Mouse (Mus musculus) gastrocnemius, adult 8-10 months (tissue): Measurements from ENCODE around the gene Dlgap1. TPM values are rescaled to one million over a fixed set of nuclear protein-coding genes. Genes with fewer than 3 reads are reported as not detected.

ENCODE experiments used
- DNase-seq, 2 experiments: peaks; one replicate each; pipeline ENCODE4 v3.0.0; 2022; ENCODE audit warnings: low spot score in 2 of 2
- total RNA-seq, 4 experiments: library from RNA; stranded (reverse); gene quantifications; 2 replicates each; pipeline ENCODE4 v1.2.4; 2022

Gene Dlgap1
- total RNA-seq, 4 experiments from 2014 or later, result 0.10 to 0.51 (median 0.30) TPM

DNA sequence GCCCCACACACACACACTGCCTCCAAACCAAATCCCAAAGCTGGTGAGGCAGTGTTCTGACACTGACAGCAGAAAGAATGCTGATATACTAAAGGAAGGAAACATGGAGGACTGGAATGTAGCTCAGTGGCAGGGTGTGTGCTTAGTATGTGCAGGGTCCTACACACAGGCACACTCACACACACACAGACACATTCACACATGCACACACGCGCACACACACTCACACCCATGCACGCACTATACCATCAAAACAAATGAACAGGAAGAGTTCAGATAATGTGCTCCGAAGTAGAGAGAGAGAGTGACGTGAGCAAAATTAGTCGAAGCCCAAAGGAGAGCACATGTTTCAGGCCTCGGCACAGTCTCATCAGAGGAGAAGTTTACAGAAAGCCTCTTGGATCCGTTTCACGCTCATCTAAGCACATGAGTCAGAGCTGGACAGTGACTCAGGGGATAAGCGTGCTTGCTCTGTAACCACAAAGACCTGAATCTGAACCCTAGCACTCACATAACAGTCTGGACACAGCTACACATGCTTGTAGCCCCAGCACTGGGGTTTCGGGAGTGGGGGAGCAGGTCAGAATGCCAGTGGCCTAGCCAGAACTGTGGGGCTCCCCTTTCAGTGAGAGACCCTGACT, 750.9 kb downstream of the Dlgap1 start:
- peak in 1 of 2 experiments; percentile 10 for DNase-seq

GRCm38 (mm10) chr17:70720766-70721165, 751.9 kb downstream of the Dlgap1 start:
- no peak for DNase-seq

DNA sequence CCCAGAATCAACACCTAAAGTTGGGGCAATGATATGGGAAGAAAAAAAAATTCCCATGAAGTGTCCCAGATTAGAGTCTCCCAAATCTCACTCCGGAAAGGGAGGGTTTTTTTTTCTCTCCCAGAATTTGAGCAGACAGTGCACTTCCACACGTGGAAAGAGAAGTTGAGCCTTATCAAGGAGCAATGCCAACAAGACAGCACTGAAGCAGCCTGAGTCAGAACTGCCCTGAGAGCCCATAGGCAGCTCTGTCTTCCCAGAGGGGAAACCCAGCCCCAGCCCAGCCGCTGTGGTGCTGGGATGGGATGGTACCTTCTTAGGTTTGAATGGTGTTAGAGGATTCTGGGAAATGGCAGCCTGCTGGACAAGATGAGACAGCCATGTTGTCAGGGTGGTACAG, 753.3 kb downstream of the Dlgap1 start:
- no peak for DNase-seq

- DNase-seq, result peak; percentile 66 to 76
Observed at GRCm38 (mm10) chr17:70728719-70729281, 759.9 kb downstream of the Dlgap1 start.

DNA sequence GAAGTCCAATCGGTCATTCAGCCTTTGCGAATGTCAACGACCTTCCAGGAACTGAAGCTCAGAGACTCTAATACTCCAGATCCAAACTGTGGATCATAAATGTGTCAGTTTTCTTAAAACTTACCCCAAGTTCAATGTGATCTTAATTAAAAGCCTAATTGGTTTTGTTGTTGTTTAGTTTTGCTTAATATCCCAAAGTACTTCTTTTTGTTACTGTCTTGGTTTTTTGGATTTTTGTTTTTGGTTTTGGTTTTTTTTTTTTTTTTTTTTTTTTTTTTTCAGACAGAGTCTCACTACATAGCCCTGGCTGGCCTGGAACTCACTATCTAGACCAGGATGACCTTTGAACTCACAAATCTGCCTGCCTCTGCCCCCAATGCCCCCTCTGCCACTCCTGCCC, 765.9 kb downstream of the Dlgap1 start:
- DNase-seq, result no peak

DNA sequence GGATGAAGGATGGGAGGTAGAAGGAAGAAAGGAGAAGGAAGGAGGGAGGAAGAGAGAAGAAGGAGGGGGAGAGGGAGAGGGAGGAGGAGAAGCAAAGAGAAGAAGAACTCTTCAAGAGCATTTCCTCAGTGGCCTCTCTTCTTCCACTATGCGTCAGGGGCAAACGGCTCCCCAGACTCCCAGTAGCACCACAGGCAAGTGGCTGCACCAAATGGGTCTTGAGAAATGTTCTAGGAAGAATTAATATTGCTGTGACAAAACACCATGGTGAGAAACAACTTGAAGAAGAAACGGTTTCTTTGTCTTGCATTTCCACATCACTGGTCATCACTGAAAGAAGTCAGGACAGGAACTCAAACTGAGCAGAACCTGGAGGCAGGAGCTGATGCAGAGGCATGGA, 766.5 kb downstream of the Dlgap1 start:
- DNase-seq, result no peak

DNA sequence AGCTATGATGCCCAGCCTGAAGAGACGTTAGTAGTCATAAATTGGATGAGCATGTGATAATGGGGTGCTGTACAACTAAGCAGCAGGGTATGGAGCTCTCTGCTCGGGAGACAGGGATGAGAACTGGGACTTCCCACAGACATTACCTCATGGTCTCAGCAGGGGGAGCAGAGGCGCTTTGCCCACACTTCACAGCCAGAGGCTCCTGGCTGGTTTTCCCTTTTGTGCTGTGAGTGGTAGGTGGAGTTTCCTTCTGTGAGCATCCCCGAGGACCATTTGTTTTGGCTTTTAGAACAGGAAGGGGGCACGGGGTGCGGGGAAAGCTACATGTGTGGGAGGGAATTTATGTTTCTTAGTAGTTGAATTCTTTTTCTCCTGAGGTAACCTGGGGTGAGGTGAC, 768.6 kb downstream of the Dlgap1 start:
- DNase-seq, result peak; percentile 57 to 58

- peak; percentile 59 to 75 for DNase-seq
Observed at GRCm38 (mm10) chr17:70738168-70738854, 769.4 kb downstream of the Dlgap1 start.

DNA sequence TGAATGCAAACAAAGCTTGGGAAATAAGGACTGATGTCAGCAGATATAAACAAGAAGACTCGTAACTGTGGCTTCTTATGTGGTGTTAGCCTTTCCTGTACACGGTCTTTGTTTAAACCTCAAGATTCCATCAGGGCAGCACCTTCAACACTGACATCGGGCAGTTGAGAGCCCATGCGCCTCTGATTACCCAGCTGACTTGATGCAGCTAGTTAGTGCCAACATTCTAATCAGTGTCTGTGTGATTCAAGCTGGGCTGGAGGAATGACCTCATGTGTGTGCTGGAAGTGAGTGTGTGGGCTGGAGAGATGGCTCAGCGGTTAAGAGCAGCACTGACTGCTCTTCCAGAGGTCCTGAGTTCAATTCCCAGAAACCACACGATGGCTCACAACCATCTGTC, 770.5 kb downstream of the Dlgap1 start:
- no peak for DNase-seq

DNA sequence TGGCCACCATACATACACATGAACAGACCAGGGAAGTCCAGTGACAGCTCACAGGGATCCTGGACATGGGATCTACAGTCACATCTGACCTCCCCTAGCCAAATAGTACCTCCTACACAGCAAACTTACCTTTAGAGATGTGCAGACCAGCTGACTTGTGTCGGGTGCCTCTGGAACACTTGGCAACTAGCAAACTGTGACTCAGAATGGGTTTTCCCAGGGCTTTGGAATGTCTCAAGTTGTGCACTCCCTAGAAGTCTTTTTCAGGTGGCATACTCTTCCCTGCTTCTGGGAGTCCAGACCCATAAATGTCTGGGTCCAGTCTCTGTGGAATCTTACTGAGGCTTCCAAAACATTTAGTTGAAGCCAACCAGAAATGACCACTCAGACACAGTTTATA, 772.8 kb downstream of the Dlgap1 start:
- DNase-seq, result no peak

- no peak for DNase-seq
Observed at GRCm38 (mm10) chr17:70744570-70745153, 775.8 kb downstream of the Dlgap1 start.

- DNase-seq, result no peak
Observed at GRCm38 (mm10) chr17:70745385-70745784, 776.5 kb downstream of the Dlgap1 start.

DNA sequence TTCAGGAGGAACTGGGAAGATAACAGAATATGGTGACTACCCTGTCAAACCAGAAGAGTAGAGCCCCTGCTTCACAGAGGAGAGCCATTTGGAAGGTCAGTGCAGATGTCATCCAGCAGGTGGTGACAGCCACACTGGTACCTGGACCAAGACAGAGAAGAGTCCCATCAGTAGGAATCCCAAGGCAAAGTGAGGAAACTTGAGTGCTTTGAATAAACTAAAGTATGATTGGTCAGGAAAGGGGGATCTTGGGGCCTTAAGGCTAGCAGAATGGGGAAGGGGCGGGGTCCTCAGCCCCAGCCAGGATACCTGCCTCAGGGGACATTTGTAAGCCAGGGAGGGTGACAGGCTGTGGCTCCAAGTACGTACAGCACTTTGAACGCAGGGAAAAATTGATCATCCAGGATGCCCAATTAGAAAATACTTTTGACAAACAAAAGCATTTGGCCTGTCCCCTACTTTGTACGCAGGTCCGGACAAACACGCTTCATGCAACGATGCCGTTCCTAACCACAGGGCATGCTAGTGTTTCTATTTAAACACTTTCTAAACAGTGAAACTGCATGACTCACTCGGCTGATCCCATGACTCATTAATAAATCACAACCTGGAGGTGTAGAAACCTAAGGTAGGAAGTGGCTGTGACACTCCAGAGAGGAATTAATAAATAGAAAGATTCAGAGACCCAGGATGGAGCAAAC, 777.7 kb downstream of the Dlgap1 start:
- no peak for DNase-seq

- no peak for DNase-seq
Observed at GRCm38 (mm10) chr17:70747731-70748475, 779.0 kb downstream of the Dlgap1 start.

DNA sequence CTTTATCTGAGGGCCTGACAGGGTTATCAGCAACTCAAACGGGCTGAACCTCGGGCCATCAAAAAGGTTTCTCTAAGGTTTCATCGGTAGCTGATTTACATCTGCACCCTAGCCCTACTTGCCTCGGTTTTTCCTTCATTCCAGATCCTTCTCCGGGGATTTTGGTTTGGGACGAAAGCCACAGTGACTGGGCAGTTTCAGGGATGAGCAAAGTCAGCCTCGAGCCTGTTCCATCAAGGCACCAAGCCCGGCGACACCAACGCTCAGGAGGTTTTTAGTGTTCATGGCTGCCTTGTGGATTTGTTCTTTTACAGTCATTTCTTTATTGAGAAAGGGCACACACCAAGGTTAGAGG, 779.6 kb downstream of the Dlgap1 start:
- DNase-seq, result no peak

GRCm38 (mm10) chr17:70748964-70749650, 780.2 kb downstream of the Dlgap1 start:
- no peak for DNase-seq

DNA sequence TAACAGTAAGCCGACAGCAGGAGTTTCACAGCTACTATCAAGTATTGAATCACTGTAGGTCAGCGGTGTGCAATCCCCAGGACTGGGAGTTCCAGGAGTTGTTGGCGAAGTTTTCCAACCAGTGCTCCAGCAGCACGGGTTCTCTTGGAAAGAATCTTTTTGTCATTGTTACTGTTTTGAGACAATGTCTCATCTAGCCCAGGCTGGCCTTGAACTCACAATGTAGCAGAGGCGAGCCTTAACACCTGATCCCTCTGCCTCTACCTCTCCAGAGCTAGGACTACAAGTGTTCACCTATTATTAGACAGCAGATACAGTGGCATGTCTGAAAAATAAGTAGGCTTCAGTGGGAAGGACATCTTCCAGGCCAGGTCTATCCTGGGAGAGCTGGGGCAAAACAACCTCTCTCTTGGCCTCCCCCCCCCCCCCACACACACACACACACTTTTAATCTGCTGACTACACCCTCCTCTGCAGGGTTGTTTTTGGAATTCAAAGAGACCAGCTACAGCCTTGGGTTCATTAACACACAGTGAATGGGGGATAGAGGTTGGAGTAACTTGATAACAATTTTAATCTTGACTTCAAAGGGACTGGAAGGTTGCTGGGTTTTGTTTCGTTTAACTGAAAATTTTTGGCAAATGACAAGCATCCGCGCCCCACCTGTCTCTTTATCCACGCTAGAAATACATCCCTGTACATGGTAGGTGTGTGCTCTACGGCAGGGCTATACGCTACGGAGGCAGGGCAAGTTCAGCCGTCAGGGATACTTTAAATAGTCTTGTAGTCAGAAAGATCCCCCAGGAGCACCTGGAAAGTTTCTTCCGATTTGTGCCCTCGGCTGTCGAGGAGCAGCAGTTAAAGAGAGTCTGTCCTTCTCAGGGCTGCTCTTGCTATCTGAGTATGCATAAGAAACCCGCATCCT, 781.6 kb downstream of the Dlgap1 start:
- DNase-seq, result no peak

DNA sequence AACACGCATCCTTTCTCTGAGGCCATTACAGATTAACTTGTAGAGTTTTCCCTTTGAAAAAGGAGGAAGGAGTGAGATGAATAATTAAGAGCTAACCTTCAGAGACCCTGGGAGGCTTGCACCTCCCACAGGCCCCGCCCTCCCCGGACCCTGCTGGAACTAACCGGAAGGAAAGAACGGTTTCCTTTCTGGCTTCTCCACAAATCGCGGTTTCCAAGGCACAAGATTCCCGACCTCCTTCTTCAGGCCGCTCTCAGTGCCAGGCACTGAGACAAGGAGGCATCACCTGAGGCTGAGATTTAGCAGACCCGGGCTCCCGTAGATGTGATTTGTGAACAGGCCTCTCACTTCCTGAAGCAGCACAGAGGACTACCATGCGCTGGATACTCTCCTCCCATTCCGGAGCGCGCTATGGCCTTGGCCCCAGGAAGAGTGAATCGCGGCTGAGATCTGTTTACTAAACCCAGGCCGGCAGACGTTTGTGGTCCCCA, 782.3 kb downstream of the Dlgap1 start:
- no peak for DNase-seq

GRCm38 (mm10) chr17:70751676-70752075, 782.8 kb downstream of the Dlgap1 start:
- DNase-seq, result no peak
